Mouse (Mus musculus) retina, embryonic 14.5 days (tissue): ENCODE data around the gene Eya2.

Experiments
- DNase-seq: peaks from one replicate; pipeline ENCODE4 v3.0.0-alpha.2; 2015; ENCODE audit warnings: low spot score

The Eya2 gene

DNA sequence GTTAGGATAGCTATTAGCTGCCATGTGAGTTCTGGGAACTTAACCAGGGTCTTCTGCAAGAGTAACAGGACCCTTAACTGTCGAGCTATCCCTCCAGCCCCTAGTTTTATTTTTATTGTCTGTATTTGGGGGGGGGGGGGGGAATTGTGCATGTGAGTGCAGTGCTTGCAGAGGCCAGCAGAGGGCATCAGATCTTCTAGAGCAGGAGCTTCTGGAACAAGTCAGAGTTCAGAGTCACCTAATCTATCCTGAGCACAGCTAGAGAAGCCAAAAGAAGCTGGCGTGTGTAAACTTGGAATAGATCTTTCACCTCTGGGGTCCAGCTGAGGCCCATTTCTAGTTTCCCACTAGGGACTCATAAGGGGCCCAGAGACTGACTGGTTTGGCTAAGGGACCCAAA is 1.1 kb upstream of the Eya2 start:
- no peak for DNase-seq

DNA sequence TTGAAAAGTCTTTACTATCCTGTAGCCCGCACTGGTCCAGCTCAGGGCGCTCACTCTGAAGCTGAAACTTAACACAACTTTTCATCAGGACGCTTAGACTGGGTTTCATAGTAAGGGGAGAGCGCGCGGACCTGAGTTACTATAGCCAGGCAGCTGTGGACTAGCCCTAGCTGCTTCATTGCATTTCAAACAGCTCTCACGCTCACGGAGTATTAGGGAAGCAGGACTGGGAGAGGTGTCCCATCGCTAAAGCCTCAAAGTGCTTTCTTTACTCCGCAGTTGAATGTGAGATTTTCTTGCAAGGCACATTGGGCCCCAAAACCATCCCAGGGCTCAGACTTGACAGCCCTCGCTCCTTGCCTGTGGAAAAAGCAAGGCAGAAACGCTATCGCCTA is 841 bp downstream of the Eya2 start:
- peak; percentile 43 for DNase-seq

DNA sequence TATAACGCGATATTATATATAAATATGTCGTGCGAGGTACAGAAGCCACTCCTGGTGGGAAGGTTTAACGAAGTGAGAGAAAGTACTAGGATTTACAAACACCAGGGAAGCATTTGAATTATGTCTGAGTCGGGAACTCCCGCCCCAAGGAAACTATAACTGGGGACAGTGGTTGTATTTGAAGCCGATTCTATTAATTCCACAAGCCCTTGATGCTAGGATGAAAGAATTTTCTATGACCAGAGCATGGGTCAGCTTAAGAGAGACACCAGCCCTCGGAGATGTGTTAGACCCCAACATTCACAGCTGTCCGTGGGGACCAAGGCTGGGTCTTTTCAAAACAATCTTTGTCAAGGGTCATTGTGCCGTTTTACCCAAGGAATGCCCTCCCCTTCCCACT is 1.3 kb downstream of the Eya2 start:
- no peak for DNase-seq

DNA sequence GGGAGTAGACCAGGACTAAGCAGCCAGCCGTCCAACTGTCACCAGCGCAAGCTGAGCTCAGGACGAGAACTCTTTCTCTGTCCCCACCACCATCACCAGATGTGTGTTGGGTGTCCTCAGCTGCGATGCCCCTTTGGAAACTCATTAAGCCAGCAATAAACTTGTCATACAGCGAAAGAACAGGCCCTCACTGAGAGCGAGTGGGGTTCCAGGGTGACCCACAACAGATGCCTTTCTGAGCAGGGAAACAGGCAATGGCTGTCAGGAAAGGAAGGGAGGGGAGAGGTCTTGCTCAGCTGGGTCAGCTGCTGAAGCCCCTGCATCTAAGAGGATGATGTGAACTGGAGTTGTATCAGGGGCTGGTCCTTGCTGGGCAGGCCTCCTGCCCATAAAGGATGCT is 2.7 kb downstream of the Eya2 start:
- peak; percentile 28 for DNase-seq

DNA sequence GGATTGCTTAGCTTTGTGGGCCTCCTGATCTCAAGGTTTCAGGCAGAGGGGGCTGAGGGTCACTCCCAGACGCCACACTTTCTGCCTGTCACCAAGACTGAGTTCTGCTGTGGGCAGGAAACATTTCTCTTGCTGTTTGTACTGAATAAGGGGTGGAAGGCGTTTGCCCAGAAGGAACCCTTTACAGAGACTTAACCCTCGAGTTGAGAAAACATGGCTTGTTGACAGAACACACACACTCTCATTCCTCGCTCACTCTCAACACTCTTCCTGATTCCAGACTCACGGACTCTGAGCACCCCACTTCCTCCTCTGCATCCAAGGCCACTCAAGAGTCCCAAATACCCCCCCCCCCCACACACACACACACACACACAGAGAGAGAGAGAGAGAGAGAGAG is 3.3 kb downstream of the Eya2 start:
- no peak for DNase-seq

DNA sequence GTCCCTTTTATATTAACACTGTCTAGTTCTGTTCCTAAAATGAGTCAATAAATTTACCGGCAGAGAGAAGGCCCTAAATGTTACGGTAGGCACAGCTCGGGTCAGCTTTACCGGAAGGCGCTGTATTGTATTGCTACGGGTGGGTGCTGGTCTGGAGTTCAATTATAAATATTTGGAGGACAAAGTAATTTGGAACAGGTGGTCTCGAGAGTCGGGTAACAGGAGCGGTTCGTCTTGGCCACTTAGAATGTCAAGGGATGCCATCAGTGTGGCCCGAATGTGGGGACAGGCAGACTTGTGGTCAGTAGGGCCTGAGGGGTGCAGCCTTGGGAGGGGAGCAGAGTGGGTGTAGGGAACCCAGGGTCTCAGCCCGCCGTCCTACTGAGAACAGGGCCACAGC is 4.7 kb downstream of the Eya2 start:
- DNase-seq = no peak

DNA sequence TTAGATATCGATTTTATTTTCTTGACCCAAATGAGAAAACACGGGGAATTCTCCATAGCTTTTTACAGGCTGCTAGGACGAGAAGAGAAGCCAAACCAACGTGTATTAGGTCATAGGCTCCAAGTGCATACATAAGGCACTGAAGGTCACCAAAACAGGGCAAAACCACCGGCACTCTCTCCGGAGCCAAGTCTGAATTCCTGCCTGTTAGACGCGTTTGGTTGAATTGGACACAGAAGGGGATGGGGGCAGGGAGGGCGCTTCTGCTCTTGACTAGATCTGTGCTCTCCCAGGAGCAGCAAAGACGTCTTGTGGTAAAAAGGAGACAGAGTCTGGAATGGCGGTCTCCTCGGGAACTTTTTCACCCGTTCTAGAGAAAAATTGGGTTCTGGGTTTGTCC is 6.1 kb downstream of the Eya2 start:
- no peak for DNase-seq

DNA sequence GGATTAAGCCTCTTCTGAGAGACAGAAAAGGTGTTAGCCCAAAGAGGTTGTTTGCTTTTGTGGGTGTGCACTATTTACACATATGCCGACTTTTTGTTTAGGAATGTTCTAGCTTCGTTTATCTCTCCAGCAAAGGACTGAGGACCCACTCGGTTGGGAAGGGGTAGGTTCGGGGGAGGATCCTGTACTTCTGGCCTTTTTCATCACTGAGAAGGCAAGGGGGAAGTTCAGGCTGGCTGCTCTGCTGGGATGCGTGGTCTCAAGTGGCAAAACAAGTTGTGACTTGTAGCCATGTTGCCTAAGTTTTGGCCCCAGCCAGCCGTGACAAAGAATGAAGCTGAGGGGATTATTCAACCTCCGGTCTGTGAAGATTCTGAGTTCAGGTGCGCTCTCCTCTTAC is 6.8 kb downstream of the Eya2 start:
- no peak for DNase-seq

DNA sequence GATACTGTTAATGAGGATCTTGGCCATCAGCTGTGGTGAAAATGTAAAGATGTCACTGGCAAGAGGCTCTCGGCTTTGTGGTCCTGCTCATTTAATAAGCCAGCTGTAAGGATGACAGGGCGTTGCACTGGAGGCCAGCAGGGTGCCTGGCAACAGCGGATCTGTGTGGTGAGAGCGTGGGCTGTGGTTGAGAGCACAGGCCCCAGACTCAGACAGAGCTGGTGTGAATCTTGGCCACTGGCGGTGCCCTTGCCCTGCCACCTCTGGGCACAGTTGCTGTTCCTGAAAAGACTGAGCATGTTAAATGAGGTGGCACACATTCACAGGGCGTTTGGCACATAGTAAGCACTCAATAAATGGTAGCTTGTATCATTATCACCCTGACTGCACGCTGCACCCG is 8.9 kb downstream of the Eya2 start:
- peak; percentile 36 for DNase-seq

DNA sequence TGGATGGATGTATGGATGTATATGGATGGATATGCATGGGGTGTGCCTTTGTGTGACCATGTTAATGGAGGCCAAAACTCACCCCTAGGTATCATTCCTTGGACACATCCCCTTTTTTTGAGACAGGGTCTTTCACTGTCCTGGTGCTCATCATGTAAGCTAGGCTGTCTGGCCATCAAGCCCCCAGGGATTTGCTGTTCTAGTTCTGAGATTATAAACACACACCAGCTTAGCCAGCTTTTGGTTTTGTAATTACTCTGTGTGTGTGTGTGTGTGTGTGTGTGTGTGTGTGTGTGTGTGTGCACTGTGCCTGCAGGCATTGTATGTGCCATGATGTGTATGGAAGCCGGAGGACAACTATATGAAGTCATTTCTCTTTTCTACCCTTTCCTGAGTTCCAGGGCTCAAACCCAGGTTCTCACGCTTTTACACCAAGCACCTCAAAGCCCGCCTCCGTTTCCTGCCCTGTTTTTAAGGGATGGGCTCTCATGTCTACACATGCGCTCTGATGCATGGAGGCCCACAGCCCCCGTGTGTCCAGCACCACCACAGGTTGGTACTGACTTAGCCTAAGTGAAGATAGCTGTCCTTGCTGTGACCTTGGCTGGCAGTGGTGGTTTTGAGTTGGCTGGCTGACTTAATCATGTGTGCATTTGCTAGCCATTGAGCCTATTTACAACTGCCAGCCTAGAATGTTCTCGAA is 16.9 kb downstream of the Eya2 start:
- DNase-seq = no peak

DNA sequence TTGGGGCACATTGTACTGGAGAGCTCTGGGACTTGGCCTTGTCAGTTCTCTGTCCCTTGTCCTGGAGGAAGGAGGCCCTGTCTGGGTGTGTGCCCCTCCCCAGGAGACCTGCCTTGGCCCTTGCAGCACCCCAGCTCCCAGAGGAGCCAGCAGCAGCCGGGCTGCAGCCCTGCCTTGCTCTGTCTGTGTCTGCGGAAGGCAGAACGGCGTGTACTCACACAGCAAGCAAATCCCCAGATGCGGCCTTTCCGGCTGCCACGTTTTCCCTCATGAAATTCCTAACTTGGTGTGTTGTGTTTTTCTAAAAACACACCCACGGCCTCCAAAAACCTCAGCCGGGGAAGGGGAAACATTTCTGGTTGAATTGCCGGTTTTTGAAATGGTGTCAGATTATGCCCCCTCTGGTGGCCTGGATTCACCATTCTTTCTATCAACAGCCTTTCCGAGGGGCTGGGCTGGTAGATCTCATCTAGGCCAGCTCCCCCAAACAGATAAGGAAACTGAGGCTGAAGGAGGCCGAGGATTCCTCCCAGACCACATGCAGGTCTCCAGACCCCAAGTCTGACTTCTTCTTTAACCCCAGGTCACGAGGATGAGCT is 19.0 kb downstream of the Eya2 start:
- DNase-seq = no peak

DNA sequence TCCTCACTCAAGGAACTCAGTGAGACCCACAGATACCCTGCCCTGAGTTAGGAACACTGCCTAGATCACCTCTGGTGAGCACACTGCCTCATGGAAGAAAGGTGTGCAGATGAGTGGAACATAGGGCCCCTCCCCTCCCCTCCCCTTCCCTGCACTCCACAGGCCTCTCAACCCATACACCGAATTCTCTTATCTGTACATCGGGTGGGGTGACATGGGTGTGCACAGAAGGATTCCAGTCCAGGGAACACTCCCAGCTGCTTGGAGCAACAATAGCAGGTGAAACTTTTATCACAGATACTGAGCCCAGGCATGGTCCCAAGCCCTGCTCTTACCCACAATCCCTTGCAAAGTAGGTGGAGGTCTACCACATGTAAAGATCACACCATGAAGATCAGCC is 26.7 kb downstream of the Eya2 start:
- DNase-seq = no peak

DNA sequence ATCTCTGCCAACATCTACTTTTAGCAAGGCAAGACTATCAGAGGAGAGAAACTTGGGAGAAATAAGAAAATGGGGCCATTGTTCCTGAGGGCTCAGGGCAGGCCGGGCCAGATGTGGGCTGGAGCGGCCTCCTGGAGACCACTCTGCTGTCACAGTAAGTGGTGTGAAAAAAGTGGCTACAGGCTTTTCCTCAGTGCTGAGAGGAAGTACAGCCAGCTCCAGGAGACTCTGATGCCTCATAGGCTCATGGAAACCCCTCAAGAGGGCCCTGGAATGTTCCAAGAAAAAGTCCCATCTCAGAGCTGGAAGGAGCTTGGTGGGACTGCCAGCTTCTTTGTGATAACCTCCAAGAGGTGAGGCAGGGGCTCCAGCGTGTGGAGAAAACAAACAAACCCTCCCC is 27.8 kb downstream of the Eya2 start:
- DNase-seq = no peak

DNA sequence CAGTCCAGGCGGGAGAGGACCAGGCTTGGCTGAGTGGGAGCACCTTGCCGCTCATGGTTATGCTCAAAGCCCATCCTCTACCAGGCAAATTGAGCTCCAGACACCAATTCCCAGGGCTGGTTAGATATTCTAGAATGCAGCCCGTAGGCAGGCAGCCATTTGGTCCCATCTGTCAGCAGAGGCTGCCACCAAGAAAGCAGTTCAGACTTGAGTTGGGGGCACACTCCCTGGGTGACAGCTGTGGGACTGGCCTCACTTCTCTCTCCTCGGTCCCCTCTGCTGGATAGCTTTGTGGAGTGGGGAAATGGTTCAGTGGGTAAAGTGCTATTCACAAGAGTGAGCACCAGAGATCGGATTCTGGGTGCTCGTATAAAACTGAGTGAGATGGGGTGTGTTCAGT is 32.0 kb downstream of the Eya2 start:
- peak; percentile 27 for DNase-seq

DNA sequence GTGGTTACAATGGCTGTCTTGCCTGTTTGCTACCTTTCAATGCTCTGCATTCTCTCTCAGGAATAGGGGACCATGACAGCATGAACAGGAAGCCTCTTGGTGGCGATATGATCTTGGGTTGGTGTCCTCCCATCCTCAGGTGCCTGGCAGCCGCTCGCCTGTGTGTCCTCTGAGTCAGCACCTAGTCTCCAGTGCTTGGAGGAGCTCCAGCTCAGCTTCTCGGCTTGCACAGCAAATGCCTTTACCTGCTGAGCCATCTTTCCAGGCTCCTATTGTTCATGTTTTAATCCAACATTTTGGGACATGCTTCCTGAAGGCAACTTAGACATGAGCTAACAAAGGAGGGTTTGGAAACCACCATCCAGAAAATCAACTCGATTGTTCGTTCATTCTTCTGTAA is 33.1 kb downstream of the Eya2 start:
- no peak for DNase-seq

DNA sequence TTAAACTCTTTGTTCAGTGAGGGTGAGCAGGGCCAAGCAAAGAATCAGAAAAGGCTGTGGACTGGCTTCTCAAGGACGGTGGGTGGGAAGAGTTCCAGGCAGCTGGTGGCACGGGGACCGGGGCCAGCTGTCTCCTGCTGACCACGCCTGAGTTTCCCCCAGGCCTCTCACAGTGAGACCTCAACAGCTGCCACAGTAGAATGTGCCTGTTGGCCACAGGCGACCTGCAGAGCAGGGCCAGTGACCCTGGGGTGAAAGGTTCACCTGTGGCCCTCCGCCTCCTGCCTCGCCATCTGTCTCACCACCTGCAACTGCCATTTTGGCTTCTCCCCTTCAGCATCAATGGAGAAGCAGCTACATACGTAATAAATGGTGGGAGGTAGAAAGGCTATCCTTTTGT is 35.1 kb downstream of the Eya2 start:
- DNase-seq = peak; percentile 57

DNA sequence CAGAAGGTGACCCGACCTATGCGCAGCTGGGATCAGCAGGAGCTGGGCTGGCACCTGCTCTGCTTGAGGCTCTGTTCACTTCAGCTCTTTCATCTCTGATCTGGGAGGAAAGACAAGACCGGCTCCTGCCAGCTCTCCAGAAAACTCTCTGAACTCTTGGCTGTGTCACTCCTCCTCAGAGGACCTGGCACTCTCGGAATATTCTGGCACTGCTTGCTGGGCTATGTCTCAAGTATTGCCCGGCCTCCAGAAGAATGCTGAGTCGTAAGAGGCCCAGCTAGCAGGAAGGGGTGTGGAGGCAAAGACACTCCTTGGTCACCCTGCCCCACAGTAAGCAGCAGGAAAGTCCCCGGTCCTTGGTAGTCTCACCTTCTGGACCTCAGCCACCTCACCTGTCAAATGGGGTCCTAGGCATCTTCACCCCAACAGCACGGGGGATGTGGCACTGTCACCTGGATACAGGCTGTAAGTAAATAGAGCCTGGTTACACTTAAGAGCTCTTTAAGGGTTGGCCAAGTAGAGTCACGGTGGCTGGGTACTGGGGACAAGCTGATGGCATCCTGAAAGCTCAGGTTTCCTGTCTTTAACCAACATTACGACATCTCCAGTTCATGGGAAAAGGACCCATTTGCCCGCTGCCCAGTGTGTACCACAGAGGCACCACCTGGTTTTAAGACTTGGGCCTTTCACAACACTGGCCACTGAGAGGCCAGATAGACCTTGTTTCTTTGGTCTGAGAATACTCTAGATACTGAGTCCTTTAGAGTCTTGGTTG is 38.4 kb downstream of the Eya2 start:
- no peak for DNase-seq

DNA sequence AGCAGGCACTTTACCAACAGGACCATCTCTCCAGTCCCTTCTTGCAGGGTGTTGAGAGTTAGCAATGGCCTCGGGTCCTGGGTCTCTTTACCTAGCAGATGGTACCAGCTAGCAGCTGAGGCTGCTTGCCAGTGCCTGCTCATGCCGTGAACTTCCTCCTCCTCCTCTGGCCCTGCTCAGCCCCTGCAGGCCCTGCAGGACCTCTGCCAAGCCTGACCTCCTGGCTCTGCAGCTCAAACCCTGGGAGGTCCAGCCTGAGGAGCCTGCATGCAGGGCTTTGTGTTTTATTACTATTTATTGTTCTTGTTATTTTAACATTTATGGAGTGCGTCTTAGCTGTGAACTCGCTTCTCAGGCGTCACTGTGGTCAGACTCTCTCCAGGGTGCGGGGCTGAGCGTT is 39.6 kb downstream of the Eya2 start:
- no peak for DNase-seq

DNA sequence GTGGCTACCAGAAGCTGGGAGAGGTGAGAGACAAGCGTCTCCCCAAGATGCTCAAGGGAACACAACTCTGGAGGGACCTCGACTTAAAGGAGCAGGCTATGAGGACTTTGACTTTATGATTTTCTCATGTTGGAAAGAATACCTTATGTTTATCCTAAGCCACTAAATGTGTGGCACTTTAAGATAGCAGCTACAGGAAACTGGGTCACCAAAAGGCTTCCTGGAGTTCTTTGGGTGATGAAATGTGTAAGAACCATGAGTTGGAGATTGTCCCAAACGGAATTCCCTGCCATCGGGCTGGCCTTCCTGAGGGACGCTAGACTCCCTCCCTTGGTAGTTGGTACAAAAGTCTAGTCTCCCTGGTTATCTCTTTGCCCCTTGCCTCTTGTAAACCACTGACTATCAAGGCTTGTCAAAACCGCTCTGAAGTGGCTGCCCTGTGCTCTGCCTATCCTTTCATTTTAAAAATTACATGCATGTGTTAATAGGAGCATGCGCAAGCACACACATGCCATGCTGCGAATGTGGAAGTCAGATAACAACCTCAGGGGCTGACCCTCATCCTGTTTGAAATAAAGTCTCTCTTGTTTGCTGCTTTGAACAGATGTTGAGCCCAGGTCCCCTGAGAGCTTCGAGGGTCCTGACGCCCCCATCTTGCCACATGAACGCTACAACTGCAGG is 44.4 kb downstream of the Eya2 start:
- DNase-seq = no peak

DNA sequence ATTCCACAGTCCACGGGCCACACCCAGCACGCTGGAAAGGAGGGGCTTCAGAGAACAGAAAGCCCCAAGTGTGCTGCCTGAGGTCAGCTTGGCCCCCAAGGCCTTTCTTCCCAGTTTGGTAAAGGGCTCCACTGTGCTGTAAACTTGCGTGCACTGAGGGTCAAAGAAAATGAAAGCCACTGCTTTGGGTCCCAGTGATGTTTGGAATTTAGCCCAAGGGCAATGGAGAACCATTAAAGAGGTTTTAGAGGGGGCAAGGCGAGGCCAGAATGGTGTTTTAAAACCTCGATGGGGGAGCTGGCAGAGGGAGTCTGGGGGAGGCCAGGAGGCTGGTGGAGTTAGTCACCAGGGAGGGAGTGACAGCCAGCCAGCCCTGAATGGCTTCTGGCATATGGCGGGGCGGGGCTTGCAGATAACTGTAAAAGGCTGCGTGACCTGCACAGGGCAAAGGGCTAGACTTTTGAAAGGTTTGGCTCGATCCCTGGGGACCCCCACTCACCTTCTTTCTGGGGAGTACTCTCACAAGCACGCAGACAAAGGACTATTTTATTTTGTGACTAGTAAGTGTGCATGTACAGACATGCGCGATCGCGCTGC is 47.2 kb downstream of the Eya2 start:
- DNase-seq = no peak

DNA sequence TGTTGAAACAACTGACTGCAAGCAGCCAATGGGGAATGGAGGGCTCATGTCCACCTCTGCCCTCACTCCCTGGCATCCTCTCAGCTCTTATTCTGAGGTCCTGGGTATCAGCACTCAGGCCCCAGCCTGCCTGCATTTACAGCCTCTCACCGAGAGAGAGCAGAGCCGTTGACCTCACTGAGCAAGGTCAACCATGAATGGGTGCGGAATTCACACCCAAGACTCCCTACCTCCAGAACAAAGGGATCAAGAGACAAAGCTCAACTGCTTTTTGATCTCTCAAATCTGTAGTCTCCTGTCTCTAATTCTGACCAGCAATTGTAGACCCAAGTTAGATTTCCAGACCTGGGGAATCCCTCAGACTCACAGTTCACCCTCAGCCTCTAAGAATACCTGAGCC is 48.8 kb downstream of the Eya2 start:
- no peak for DNase-seq

DNA sequence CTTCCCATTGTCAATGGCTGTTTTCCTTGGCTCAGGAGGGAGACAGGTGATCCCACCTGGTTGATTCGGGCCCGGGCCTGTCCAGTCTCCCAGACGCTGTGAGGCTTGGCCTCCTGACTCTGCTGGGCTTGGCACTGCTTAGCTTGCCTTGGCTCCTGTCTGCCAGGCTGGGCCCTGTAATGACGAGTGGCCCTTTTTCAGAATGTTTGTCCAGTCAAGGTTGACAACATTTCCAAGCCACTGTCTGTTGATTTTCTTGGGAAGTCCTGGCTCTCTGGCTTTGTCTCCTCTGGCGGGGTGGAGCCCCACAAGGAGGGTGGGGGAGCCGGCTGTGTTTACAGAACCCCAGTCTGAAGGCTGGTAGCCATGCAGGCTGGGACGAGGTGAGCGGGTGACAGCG is 49.2 kb downstream of the Eya2 start:
- DNase-seq = no peak

DNA sequence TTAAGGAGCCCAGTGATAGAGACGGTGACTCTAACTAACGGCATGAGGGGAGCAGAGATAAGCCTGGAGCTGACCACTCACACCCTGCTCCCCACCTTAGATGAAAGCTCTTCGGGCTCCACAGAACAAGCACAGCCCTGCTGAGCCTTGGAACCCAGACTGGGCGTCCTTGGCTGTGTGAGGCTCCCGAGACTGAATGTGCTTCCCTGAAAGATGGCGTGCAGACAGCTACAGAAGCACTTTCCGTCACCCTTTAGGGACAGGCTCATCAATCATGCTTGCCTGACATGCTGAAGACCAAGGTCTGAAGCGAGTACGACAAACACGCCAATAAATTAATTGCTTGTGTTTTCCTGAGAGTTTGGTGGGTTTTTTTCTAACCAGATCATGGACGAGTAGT is 56.2 kb downstream of the Eya2 start:
- DNase-seq = no peak
